Mouse (Mus musculus): Measurements from ENCODE around the gene Eif4e2.
A peak's percentile ranks its signal among the peaks of the same experiment; 100 is the strongest.

Gene Eif4e2

DNA sequence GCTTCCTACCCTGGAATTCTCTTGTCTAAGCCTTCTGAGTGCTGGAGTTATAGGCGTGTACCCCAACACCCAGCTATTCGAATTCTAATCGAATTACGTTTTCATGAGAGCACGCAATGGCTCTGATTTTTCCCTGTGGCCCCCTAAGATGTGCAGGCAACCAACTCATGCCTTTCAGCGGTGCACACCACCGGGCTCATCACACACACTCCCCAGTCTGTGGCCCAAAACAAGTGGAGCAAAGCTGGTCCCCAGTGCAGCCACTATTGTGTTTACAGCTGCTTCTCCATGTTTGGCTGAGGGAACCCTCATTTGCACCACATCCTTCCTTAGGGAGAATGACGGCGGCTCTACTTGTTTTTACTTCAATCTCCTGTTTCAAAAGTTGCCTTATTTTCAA is 49.5 kb downstream of the Eif4e2 start:
- DNase-seq (ENCODE audit: low spot score), result no peak

DNA sequence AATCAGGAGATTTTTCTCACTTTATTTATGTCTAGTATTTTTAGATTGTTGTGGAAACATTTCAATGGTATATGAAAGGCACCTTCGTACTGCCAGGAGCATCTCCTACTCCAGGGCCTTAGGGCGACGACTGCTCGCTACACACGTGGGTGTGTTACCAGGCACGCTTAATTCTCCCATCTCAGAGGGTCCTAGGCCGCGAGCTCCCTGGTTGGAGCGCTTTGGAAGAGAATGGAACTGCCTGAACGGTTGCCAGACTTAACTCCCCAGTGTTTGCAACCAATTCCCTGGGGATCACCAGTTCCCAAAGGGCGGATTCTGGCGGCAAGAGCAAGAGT is 50.1 kb downstream of the Eif4e2 start:
- DNase-seq (ENCODE audit: low spot score), result no peak

DNA sequence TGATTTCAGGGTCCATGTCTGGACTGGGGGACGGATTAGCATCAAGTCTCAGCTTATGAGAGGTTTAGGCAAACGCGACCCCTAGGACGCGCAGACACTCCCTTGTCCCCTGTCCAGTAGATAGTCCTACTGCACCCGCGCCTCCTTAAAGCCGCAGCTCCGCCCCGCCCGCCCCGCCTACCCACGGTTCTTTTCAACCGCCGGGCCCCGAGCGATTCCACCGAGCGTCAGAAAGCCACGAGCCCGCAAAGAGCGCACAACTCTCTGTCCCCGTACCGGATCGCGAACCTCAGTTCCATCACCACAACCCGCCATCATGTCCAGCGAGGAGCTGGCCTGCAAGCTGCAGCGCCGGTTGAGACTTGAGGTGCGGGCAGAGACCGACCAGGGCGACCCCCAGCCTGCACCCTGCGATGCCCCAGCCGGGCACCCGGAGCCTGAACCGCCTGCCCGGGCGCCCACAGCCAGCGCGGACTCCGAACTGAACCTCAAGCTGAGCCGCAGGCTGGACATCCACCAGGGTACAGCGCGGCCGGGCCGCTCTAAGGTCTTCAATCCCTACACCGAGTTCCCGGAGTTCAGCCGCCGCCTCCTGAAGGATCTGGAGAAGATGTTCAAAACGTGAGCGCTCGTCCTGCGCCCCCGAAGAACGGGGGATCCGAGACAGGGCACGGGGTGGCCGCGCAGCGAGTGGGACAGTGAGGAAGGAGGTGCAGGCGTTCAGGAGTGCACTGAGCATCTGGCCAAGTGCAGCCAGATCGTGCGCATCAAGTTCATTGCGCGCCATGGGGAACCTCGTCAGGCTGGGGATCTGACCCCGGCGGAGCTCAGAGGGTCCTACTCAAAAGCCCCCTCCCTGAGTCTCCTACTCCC is 50.7 kb downstream of the Eif4e2 start, which contains the start of gene Efhd1:
Gene Efhd1 (plus strand): TSS at position 230 of the 873 bp plus-strand sequence.
- DNase-seq (ENCODE audit: low spot score), result peak; percentile 25

DNA sequence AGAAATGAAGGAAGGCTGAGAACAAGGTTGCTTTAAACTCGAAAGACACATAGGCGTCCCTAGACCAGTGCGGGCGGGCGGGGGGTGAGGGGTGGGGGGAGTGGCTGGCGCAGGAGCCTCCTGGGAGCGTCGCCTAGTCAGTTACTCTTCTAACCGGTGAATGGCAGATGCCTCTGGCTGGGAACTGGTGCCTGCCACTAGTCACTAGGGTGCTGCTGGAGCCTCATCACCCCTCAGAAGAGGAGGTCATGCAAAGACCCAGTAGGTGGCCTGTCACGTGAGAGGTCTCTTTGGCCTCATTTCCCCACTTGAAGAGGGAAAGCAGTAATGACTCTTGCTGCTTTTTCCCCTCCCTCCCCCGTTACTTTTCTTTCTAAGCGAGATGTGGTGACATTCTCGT is 51.5 kb downstream of the Eif4e2 start:
- DNase-seq (ENCODE audit: low spot score), result no peak

DNA sequence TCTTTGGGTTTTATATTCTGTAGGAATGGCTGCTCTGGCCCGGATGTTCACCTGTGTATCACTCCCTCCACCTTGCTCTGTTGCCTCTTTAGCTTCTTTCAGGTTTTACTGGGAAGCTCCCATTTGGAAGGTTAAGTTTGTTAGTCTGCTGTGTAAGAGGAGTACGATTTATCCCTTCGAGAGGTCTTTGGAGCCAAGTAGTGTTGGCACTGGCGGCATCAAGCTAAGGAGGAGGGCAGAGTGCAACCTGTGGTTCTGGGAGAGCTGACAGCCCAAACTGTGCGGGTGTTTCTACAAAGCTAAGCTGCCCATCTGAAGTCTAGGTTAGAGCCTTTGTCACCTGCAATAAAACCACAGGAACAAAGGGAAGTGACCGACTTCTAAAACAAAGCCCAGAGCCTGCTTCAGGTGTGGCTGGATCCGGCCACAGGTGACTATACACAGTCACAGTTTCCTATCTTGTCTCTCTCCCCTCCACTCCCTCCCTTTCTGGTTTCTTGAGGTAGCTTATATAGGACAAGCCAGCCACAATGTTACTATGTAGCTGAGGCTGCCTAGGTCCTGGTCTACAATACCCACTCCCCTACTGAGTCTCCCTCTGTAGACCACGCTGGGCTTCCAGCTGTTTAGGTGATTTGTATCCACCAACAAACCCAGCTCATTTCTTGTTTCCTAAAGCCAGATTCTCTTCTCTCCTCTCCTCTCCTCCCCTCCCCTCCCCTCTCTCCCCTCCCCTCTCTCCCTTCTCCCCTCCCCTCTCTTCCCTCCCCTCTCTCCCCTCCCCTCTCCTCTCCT is 52.8 kb downstream of the Eif4e2 start:
- DNase-seq (ENCODE audit: low spot score), result no peak

DNA sequence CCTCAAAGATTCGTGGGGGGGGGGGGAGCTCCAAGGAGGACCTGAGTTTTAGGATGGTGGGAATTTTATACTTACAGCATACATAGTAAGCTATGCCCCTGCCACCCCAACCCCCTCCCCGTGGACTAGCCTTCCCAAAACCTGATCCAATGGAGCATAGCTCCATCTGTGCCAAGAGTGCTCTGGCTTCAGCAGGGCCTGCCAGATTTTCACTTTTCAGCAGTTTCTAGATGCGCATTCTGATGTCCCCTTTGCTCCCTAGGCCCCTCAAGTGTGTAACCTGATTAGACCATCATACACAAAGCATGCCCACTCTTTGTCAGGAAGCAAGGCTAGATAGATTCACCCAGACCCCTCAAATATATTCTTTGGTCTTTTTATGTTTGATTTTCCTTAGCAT is 56.5 kb downstream of the Eif4e2 start:
- no peak for DNase-seq (ENCODE audit: low spot score)

DNA sequence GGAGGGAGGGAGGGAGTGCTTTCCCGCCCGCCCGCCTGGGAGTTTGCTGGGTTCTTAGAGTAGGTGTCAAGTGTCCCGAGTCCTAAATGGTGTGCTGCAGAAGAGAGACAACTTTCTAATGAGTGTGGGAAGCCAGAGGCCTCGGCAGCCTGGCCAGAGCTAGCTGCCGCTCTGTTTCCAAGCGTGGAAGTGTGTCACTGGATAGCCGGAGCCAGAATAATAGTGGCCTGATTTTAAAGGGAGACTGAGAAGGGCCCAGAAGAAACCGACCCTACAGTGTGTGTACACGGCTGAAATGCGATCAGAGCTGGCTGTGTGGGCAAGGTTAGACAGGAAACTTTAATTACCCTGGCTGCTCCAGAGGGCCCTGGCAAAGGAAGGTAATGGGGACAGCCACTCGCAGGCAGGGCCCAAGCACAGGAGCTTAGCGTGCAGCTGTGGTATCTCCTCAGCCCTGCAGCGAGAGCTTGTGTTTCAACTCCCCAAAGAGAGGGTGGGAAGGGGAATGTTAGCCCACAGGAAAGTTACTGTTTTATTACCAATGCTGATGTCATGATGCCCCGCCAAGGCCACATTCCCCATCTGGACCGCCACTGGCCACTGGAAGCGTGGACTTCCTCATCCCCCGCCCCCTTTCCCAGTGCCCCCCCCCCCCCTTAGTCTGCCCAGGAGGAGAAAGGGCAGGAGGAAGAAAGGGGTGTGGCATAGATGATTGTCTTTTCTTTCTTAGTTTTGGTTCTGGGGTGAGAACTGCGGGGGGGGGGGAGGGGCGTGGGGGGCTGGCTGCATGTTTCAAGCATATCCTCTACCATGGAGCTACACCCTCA is 57.1 kb downstream of the Eif4e2 start:
- DNase-seq (ENCODE audit: low spot score), result no peak

DNA sequence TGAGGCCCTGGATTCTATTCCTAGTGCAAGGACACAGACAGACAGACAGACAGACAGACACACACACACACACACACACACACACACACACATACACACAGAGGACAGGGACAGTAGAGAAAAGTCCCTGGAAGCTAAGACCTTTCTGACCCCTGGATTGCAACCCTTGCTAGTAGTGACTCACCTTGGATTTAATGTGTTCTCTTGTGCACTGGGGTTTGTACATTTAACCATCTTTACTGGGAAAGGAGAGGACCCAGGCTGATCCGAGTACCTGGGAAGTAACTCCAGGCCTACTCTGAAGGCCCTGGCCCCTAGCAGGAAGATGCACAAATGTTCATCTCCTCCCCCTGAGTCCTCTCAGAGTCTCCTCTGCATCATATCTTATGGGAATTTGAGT is 57.9 kb downstream of the Eif4e2 start:
- DNase-seq (ENCODE audit: low spot score), result no peak

DNA sequence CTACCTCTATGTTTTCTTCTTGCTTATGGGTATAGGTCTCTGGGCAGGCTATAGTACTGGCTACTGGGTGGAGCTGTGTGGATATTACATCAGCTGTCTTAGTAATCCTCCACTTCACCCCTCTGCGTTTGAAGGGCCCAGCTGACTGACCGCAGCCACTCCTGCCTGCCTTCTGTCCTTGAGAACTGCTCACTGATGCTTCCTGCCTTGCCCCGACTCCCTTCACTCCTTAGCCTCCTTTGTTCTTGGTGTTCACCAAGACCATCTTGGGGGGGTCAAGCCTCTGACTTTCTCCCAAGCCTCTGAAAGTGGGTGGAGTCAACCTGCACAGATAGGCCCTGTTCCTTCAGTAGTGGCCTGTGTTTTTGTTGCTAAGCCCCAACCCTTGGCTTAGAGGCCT is 58.7 kb downstream of the Eif4e2 start:
- DNase-seq (ENCODE audit: low spot score), result no peak

DNA sequence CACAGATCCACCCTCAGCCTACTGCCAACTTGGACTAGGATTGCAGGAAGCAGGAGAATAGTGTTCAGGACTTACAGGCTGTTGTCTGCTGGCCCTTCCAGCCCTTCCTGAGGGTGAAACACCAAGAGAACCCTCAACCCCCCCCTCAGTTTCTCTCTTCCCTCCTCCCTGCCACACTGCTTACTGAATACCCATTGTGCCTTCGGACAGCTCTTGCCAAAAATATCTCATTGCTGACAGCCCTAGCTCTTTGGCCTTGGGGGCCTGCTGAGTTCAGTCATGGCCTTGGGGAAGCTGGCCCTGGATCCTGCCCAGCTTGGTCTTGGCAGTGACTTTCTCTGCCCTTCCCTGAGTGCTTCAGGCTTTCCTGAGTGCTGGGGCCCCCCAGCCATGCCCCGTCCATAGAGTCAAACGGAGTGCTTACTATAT is 59.8 kb downstream of the Eif4e2 start:
- no peak for DNase-seq (ENCODE audit: low spot score)

DNA sequence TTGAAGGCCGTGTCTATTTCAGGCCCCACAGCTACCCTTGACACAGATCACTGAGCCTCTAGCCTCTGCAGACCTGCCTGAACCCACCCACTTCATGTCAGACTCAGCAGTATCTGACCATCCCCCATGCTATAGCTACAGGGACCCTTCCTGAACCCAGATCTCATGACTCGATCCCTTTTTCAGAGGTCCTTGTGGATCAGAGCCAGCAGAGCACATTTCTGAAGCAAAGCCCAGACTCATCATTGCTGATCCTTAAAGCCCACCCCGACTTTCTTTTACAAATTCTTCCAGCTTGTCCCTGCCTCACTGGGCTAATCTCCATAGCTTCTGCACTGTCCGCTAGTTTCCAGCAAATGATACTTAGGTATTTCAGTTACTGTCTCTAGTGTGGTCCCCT is 60.4 kb downstream of the Eif4e2 start:
- DNase-seq (ENCODE audit: low spot score), result no peak

DNA sequence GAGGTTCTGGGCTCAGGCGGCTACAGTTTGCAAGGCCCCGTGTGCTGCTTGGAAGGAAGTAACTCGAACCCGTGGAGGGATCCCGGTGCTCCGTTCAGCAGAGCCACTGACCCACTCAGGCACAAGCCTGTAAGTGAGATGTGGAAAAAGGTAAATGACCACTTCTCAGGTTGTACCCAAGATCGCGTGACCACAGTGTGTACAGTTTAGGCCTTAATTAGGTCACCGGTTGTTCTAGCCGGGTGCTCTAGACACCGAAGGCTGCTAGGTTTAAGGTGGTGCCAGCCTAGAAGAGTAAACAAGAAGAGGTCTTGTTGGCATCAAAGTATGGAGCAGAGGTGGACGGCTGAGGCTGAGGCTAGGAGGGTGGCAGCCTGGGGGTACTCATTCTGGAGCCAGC is 61.4 kb downstream of the Eif4e2 start:
- DNase-seq (ENCODE audit: low spot score), result no peak

DNA sequence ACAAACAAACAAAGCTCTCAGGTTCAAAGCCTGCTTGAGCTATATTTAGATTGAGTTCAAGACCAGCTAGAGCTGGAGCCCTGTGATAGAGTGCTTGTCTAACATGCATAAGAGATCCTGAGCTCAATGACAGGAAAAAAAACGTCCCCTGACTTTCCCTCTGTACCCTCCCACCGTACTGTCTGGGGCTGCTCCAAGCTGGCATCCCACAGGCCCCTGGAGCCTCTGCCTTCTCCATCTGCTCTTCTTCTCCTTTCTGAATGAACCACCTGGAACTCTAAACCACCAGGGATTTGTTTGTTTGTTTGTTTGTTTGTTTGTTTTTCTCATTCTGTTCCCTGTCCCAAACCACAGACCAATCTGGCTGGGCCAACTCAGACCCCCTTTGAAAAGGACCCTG is 62.3 kb downstream of the Eif4e2 start:
- no peak for DNase-seq (ENCODE audit: low spot score)

DNA sequence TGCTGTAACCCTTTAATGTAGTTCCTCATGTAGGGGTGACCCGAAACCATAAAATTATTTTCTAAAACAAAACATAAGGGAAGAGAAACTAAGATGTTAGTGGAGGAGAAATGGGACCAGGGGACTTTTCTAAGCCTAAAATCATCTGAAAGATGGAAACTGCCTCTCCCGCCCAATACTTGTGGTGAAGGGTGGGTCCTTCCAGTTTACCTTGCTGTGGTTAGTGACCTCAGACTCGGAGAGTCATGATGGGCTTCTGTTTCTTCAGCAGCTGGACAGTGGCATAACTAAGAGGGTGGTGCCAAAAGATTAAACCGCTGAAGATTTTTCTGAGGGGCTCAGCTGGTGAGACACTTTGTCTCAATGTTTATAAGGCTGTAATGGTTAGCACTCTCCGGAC is 66.6 kb downstream of the Eif4e2 start:
- DNase-seq (ENCODE audit: low spot score), result no peak

DNA sequence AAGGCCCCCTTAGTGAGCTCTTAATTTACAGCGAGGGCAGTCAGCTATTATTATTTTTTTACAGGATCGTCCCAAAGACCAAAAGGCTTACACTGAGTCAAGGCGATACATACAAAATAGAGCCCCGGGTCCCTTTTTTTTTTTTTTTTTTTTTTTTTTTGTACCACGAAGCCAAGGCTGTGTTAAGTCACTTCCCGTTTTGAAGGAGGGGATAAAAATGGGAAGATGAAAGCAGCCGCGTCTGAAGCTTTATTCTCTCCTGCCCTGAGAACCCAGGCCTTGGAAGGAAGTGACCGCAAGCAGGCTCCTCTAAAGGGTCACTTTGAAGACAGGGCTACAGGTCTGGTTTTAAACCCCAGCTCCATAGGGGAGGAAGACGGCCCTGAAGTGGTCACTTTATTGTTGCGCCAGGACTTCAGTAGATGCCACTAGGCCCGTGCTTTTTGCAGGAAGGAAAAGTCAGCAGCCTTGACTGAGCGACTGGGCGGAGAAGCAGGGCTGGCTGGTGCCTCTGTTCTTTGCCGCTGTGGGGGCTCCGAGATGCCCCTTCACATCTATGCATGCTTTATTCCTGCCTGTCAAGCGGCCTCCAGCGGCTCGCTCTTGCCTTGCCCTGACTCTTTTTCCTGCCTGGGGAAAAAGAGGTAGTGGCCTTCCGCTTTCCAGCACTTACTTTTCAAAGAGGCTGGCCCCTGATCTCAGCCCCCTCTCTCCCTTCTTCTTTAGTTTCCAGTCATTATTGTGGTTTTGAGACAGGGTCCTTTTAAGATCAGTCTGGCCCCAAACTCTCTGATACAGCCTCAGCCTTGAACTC is 68.1 kb downstream of the Eif4e2 start:
- DNase-seq (ENCODE audit: low spot score), result no peak

DNA sequence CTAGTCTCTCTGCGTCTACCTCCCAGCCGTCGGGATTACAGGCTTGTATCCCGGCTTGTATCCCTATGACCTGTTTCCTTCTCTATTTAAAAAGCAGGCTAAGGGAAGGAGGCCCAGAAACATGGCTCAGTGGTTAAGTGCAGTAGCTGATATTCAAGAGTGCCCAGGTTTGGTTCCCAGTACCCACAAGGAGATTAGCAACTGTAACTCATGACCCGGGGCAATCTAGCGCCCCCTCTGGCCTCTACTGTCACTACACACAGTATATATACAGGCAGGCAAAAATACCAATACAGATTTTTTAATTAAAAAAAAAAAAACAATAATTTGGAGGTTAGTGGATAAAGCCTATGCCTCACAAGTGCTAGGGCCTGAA is 68.7 kb downstream of the Eif4e2 start:
- DNase-seq (ENCODE audit: low spot score), result no peak

DNA sequence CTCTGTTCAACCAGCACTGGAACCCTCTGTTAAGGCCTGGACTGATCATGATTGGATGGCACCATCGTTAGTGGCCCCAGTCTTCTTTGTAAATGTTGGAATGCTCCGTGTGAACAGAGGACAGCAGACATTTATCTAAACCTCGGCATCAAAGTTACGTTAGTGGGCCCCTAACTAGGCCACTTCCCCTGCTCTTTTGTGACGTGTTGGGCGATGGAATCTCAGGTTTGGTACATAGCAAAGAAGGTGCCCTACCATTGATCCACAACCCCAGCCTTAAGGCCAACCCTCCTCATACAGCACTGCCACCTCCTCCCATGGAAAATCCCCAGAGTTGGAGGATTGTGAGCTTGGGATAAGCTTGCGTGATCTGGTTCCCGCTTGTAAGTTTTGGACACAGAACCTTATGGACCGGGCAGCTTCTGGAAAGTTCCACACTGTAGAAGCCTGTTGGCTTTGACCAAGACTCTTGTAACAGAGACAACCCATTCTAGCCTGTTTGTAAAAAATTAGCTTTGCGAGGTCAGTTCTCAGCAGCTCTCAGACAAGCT is 69.8 kb downstream of the Eif4e2 start:
- no peak for DNase-seq (ENCODE audit: low spot score)

DNA sequence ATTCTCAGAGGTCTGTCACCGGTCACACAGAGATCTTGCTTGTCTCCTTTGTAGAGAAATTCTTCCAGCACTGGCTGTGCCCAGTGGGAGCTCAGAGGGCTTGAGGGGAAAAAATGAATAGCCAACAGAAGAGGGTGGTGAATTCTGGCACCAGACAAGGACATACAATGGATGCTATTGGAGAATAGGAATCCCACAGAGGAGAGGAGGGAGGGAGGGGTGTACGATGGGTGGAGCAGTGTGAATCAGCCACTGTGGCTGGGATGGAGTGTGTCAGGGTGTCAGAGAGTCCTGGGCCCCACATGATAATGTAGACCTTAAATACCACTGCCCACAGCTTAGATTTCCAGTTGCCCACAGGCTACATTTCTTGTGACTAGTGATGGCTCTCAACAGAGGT is 73.4 kb downstream of the Eif4e2 start:
- DNase-seq (ENCODE audit: low spot score), result no peak

Data from yolk sac, embryonic 10.5 days (tissue).